Mouse (Mus musculus) forebrain, embryonic 12.5 days (tissue): Measurements from ENCODE around the gene Dexi. TPM values are rescaled to one million over a fixed set of nuclear protein-coding genes. Genes with fewer than 3 reads are reported as not detected.
A peak's percentile ranks its signal among the peaks of the same experiment; 100 is the strongest.

ENCODE experiments used
- ATAC-seq: fragments of 200-750 bp; cut with Nextera tagmentation; 2 replicates; pipeline ENCODE4 v1.8.0; 2017; ENCODE audit warnings: moderate TSS enrichment; ENCODE audit not compliant: low FRiP score
- H3K27ac ChIP-seq: fragments of 300-500 bp; sonication (generic); 2 replicates; pipeline ENCODE4 v1.5.1; 2016; ENCODE audit warnings: mild to moderate bottlenecking
- H3K27me3 ChIP-seq: fragments of 300-500 bp; sonication (generic); 2 replicates; pipeline ENCODE4 v1.6.1; 2016; ENCODE audit warnings: mild to moderate bottlenecking
- H3K36me3 ChIP-seq: fragments of 300-500 bp; sonication (generic); replicated peaks from 2 replicates; pipeline ENCODE4 v1.6.1; 2016; ENCODE audit warnings: mild to moderate bottlenecking
- H3K4me1 ChIP-seq: fragments of 300-500 bp; sonication (generic); 2 replicates; pipeline ENCODE4 v1.6.1; 2016
- H3K4me2 ChIP-seq: fragments of 300-500 bp; sonication (generic); 2 replicates; pipeline ENCODE4 v1.6.1; 2016; ENCODE audit warnings: mild to moderate bottlenecking, moderate library complexity
- H3K4me3 ChIP-seq: fragments of 300-500 bp; sonication (generic); replicated peaks from 2 replicates; pipeline ENCODE4 v1.5.1; 2016; ENCODE audit warnings: mild to moderate bottlenecking
- H3K9ac ChIP-seq: fragments of 300-500 bp; sonication (generic); 2 replicates; pipeline ENCODE4 v1.6.1; 2016; ENCODE audit warnings: mild to moderate bottlenecking
- H3K9me3 ChIP-seq: fragments of 300-500 bp; sonication (generic); 2 replicates; pipeline ENCODE4 v1.6.1; 2016
- WGBS: fragments of 180-500 bp; shearing (Covaris S2); methylation state at CpG from one replicate; pipeline ENCODE4 v1.1.7; 2016; 5-methylcytosine and 5-hydroxymethylcytosine counted together
- polyA plus RNA-seq: library from polyadenylated mRNA; unstranded; fragments of >200 nt; fragmentation: Nextera tagmentation; extraction: Ambion mirVana; gene quantifications from 2 replicates; pipeline ENCODE4 v1.2.1, GENCODE M21; 2016

Gene Dexi
- polyA plus RNA-seq: 20.4 and 22.6 TPM in 2 replicates

- Histone ChIP-seq H3K9ac (peak within 1 kb of the TSS; percentile 85), H3K27me3 (no peaks in the 10 kb centered on the region), H3K27ac (peak within 1 kb of the TSS; percentile 75), H3K4me1 (peaks cover 54% of the 10 kb centered on the region), H3K4me3 (peak within 1 kb of the TSS; percentile 66), H3K9me3 (no peaks in the 10 kb centered on the region), H3K36me3 (no peaks in the 10 kb centered on the region), H3K4me2 (peak within 1 kb of the TSS; percentile 88)
- WGBS: under 1% methylated on average over 56 of the region's 61 CpGs
- ATAC-seq: peak; percentile 94
Measured at GRCm38 (mm10) chr16:10542698-10543365, at the start of gene Dexi. Dexi (minus strand) TSS chr16:10543054.

DNA sequence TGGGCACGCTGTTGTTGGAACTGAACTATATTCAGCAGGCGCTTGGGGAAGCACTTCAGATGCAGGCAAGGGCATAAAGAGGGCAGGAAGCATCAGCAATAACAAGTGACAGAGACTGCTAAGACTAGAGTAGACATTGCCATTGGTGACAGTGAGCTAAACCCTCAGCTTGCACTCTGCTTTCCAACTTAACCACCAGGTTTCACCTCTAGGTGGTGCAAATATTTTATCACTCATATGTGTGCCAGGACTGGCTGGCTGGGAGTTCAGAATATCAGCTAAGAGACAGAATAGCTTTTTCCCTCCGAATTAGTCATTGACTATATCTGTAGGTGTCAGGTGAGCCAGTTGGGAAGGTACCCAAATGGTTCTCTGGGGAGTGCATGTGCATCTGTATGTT is 43.7 kb upstream of the Dexi start:
- WGBS: over 99% methylated on average over 3 of the region's 3 CpGs
- H3K4me3 ChIP-seq: no peak overlapping the region
- no peak overlapping the region for H3K4me2 ChIP-seq
- peaks cover 36% of the 10 kb centered on the region for H3K36me3 ChIP-seq
- H3K9ac ChIP-seq: no peak overlapping the region
- H3K27me3 ChIP-seq: no peaks in the 10 kb centered on the region
- ATAC-seq: no peak
- H3K9me3 ChIP-seq: no peaks in the 10 kb centered on the region
- no peak overlapping the region for H3K27ac ChIP-seq
- H3K4me1 ChIP-seq: no peaks in the 10 kb centered on the region

GRCm38 (mm10) chr16:10585165-10585564 is 42.3 kb upstream of the Dexi start:
- ATAC-seq: no peak
- WGBS: 88% methylated on average over 1 of the region's 1 CpGs
- no peaks in the 10 kb centered on the region for H3K27me3 ChIP-seq
- no peak overlapping the region for H3K27ac ChIP-seq
- H3K4me1 ChIP-seq: no peaks in the 10 kb centered on the region
- no peak overlapping the region for H3K9ac ChIP-seq
- H3K36me3 ChIP-seq: peaks cover 46% of the 10 kb centered on the region
- no peak overlapping the region for H3K4me2 ChIP-seq
- no peaks in the 10 kb centered on the region for H3K9me3 ChIP-seq
- H3K4me3 ChIP-seq: no peak overlapping the region

DNA sequence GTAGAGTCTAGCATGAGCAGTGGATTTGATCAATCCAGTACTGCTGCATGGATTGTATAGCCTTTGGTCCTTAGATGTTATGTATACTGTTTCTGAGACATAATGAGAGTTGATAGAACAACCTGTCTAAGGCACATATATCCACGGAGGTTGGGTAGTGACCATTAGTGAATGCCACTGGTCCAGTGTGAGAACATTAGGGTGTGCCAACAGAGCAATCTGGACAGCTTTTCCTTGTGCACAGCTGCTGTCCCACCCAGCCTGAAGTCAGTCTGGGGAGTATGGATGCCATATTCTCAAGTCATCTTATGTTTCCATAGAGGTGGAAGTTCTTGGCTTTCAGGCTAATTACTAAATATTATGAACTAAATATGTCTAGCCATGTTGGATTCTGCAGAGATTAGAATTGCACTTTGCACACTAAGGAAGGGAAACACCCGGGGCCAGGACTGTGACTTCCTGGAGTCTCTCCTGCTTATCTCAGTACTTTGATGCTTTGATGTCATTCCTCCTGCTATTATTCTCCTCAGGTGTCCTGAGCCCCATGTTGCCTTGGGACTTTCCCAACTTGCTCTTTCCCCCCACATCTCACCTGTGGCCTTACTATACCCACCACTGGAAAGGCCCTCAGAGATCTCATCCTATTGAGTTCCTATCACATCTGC is 38.5 kb upstream of the Dexi start:
- peaks cover 72% of the 10 kb centered on the region for H3K36me3 ChIP-seq
- no peaks in the 10 kb centered on the region for H3K4me1 ChIP-seq
- H3K4me3 ChIP-seq: no peak overlapping the region
- no peaks in the 10 kb centered on the region for H3K27me3 ChIP-seq
- 87% methylated on average over 2 of the region's 2 CpGs for WGBS
- no peak for ATAC-seq
- no peak overlapping the region for H3K9ac ChIP-seq
- H3K27ac ChIP-seq: no peak overlapping the region
- no peaks in the 10 kb centered on the region for H3K9me3 ChIP-seq
- no peak overlapping the region for H3K4me2 ChIP-seq

GRCm38 (mm10) chr16:10578376-10578775 is 35.5 kb upstream of the Dexi start:
- no peaks in the 10 kb centered on the region for H3K9me3 ChIP-seq
- 77% methylated on average over 1 of the region's 1 CpGs for WGBS

GRCm38 (mm10) chr16:10577548-10577947 is 34.7 kb upstream of the Dexi start:
- no peak overlapping the region for H3K27ac ChIP-seq
- no peak overlapping the region for H3K4me2 ChIP-seq
- H3K9me3 ChIP-seq: no peaks in the 10 kb centered on the region
- H3K4me3 ChIP-seq: no peak overlapping the region
- no peaks in the 10 kb centered on the region for H3K4me1 ChIP-seq
- 73% methylated on average over 5 of the region's 5 CpGs for WGBS
- H3K9ac ChIP-seq: no peak overlapping the region
- H3K36me3 ChIP-seq: peaks cover 82% of the 10 kb centered on the region
- no peak for ATAC-seq
- H3K27me3 ChIP-seq: no peaks in the 10 kb centered on the region

More at GRCm38 (mm10) chr16:10578376-10578775, 35.5 kb upstream of the Dexi start:
- Histone ChIP-seq H3K36me3 (peaks cover 78% of the 10 kb centered on the region), H3K4me1 (no peaks in the 10 kb centered on the region), H3K9ac (no peak overlapping the region), H3K27me3 (no peaks in the 10 kb centered on the region), H3K27ac (no peak overlapping the region), H3K4me3 (no peak overlapping the region), H3K4me2 (no peak overlapping the region)
- ATAC-seq: no peak

DNA sequence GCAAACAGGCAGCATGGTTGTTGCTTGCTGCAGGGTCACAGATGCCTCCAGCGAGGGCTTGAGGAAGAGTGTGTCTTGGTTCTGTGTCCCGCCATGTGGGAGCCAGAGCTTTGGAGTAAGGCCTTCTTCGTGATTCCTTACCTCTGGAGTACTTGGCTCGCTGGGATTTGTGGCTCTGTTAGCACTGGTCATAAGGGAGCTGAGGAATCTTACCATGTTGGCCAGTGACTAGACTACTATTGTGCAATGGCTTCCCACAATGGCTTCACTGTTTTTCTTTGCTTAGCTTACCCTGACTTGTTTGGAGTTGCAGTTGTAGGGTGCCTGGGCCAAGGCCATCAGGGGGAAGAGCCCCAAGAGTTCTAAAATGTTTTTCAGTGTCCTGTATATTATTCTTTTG is 33.1 kb upstream of the Dexi start:
- H3K9ac ChIP-seq: no peak overlapping the region
- H3K36me3 ChIP-seq: peaks cover 71% of the 10 kb centered on the region
- H3K4me1 ChIP-seq: no peaks in the 10 kb centered on the region
- no peak for ATAC-seq
- H3K4me3 ChIP-seq: no peak overlapping the region
- H3K9me3 ChIP-seq: no peaks in the 10 kb centered on the region
- no peak overlapping the region for H3K27ac ChIP-seq
- H3K4me2 ChIP-seq: no peak overlapping the region
- H3K27me3 ChIP-seq: no peaks in the 10 kb centered on the region
- WGBS: 88% methylated on average over 4 of the region's 4 CpGs

GRCm38 (mm10) chr16:10574936-10575335 is 32.1 kb upstream of the Dexi start:
- no peak overlapping the region for H3K27ac ChIP-seq
- H3K4me2 ChIP-seq: no peak overlapping the region
- H3K27me3 ChIP-seq: no peaks in the 10 kb centered on the region
- ATAC-seq: no peak
- no peaks in the 10 kb centered on the region for H3K4me1 ChIP-seq
- WGBS: 79% methylated on average over 2 of the region's 2 CpGs
- H3K9ac ChIP-seq: no peak overlapping the region
- H3K4me3 ChIP-seq: no peak overlapping the region
- peaks cover 65% of the 10 kb centered on the region for H3K36me3 ChIP-seq
- no peaks in the 10 kb centered on the region for H3K9me3 ChIP-seq

DNA sequence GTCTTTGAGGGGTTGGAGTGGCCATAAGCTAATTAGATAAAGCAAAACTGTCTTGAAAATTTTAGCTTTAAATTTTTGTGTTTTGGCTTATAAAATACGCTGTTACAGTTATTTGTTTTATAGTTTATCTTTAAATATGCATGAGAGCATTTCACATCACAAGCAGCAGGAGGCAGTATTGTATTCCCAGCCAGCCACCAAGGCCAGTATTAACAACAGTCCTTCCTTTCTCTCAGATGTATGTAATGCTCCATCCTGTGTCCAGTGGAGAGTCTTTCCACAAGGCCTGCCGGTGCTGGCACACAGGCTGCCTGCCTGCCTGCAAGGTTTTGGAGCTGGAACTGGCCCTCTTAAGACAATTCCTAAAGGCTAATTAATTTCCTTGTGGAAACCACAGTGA is 29.0 kb upstream of the Dexi start:
- H3K27me3 ChIP-seq: no peaks in the 10 kb centered on the region
- H3K9ac ChIP-seq: no peak overlapping the region
- WGBS: 50% methylated on average over 2 of the region's 2 CpGs
- no peak overlapping the region for H3K27ac ChIP-seq
- no peak overlapping the region for H3K4me3 ChIP-seq
- H3K4me1 ChIP-seq: no peaks in the 10 kb centered on the region
- peaks cover 49% of the 10 kb centered on the region for H3K36me3 ChIP-seq
- 0 out of 2 replicates have a peak, but pooled peaks have one; percentile 30 for ATAC-seq
- H3K9me3 ChIP-seq: no peaks in the 10 kb centered on the region
- H3K4me2 ChIP-seq: no peak overlapping the region

DNA sequence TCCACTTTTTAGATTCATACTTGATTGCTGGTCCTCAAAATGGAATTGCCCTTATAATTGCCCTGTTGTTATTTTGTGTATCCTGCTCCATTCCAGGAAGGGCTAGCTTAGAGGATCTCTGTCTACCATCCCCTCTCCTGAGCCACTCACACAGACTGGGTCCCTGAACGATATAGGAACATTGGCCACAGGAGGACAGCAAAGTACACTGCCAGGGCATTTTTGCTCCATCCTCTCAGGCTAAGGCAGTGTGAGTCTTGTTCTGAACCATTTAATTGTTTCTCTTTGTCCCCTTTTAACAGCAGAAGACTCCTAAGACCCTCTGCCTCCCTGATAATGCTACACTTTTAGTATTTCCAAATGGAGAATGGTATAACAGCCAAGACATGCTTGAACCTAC is 27.9 kb upstream of the Dexi start:
- no peak for ATAC-seq

DNA sequence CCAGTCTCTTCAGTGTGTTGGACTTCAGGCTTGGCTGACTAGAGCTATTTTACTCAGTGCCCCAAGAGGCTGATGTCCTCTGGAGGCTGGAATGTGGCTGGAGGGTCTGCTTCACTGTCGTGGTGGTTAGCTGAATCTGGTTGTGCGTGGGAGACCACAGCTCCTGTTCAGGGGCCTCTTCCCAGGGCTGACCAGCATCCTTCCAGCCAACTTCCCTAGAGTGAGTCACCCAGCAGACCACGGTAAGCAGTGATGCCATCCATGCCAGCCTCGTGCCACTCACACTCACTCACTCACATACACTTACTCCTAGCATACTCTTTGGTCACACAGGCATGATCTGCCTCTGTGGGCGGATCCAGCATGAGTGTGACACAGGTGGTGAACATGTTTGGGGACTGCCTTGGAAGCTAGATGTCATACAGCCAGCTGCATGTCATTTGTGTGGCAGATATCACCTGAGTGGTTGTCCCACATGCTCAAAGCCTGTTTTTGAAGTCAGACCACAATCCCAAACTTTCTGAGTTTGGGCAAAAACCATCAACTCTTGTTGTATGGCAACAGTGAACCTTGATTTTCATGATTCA is 27.0 kb upstream of the Dexi start:
- Histone ChIP-seq H3K27ac (no peak overlapping the region), H3K9ac (no peak overlapping the region), H3K9me3 (no peaks in the 10 kb centered on the region), H3K4me3 (no peak overlapping the region), H3K27me3 (no peaks in the 10 kb centered on the region), H3K36me3 (peaks cover 39% of the 10 kb centered on the region), H3K4me1 (no peaks in the 10 kb centered on the region), H3K4me2 (no peak overlapping the region)
- ATAC-seq: no peak
- WGBS: 91% methylated on average over 5 of the region's 5 CpGs

More for the DNA sequence above, 27.9 kb upstream of the Dexi start:
- Histone ChIP-seq H3K27me3 (no peaks in the 10 kb centered on the region), H3K36me3 (peaks cover 42% of the 10 kb centered on the region), H3K9me3 (no peaks in the 10 kb centered on the region), H3K4me3 (no peak overlapping the region), H3K27ac (no peak overlapping the region), H3K4me2 (no peak overlapping the region), H3K9ac (no peak overlapping the region), H3K4me1 (no peaks in the 10 kb centered on the region)
- WGBS: 68% methylated on average over 1 of the region's 1 CpGs

DNA sequence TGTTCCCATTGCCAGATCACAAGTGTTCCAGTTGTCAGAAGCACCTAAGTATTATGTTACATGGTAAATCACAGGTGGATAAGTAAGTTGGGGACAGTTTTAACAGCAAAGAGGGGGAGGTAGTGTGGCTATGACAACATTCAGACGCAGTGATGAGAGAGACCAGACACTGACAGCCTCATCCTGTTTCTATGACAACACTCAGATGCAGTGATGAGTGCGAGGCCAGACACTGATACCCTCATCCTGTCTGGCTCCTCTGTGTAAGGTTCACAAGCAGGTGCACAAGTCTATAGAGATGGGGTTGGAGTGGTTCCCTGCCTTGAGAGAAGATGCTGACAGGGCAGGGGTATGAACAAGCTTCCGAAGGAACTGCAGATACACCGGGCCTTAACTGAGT is 24.3 kb upstream of the Dexi start:
- H3K4me2 ChIP-seq: no peak overlapping the region
- 95% methylated on average over 4 of the region's 4 CpGs for WGBS
- no peaks in the 10 kb centered on the region for H3K9me3 ChIP-seq
- no peaks in the 10 kb centered on the region for H3K27me3 ChIP-seq
- no peak for ATAC-seq
- no peak overlapping the region for H3K4me3 ChIP-seq
- no peak overlapping the region for H3K27ac ChIP-seq
- peaks cover 23% of the 10 kb centered on the region for H3K36me3 ChIP-seq
- no peak overlapping the region for H3K9ac ChIP-seq
- no peaks in the 10 kb centered on the region for H3K4me1 ChIP-seq
